Mouse (Mus musculus) ES-E14 (cell line): ENCODE results near the gene Gm17654. TPM values are rescaled to one million over a fixed set of nuclear protein-coding genes. Genes with fewer than 3 reads are reported as not detected.
"Not testable (repeated sequence)": the region's sequence is repeated elsewhere in the genome, so short reads cannot be mapped to it uniquely, and the experiment has no call there.

Experiments
- DNase-seq: peaks from one replicate; pipeline ENCODE4 v3.0.0-alpha.2; 2013; ENCODE audit warnings: low read depth, low spot score
- H3K27ac ChIP-seq: 2 replicates; pipeline ENCODE4 v1.5.1; 2012; ENCODE audit warnings: low read depth, mild to moderate bottlenecking, low read length, moderate library complexity, mixed read lengths; ENCODE audit not compliant: poor library complexity, insufficient read depth, severe bottlenecking
- H3K36me3 ChIP-seq: 2 replicates; pipeline ENCODE4 v1.6.1; 2012; ENCODE audit warnings: mild to moderate bottlenecking, low read length, moderate library complexity, mixed read lengths; ENCODE audit not compliant: control insufficient read depth, poor library complexity, insufficient read depth, severe bottlenecking
- H3K4me1 ChIP-seq, 2 experiments: fragments of 150-350 bp in 1 of 2; sonication (generic) in 1 of 2; 2 replicates each; pipeline ENCODE4 v1.6.1; 2012; ENCODE audit warnings: low read length in 2 of 2, mild to moderate bottlenecking in 1 of 2, mixed read lengths in 1 of 2; ENCODE audit not compliant: control insufficient read depth in 2 of 2, insufficient read depth in 2 of 2, poor library complexity in 1 of 2
- H3K4me3 ChIP-seq, 2 experiments: fragments of 150-350 bp in 1 of 2; sonication (generic) in 1 of 2; 2 replicates each; pipeline ENCODE4 v1.5.1; 2012; ENCODE audit warnings: low read length in 2 of 2, low read depth in 1 of 2, mild to moderate bottlenecking in 1 of 2, mixed read lengths in 1 of 2; ENCODE audit not compliant: insufficient read depth in 1 of 2, poor library complexity in 1 of 2, severe bottlenecking in 1 of 2
- H3K9ac ChIP-seq: 2 replicates; pipeline ENCODE4 v1.6.1; 2012; ENCODE audit warnings: low read depth, mild to moderate bottlenecking, low read length, mixed read lengths; ENCODE audit not compliant: poor library complexity, insufficient read depth, severe bottlenecking
- H3K9me3 ChIP-seq: fragments of 150-350 bp; sonication (generic); 2 replicates; pipeline ENCODE4 v1.6.1; 2012; ENCODE audit warnings: low read depth, mild to moderate bottlenecking, low read length; ENCODE audit not compliant: control insufficient read depth, insufficient read depth
- ZC3H11A ChIP-seq: IDR thresholded peaks from 2 replicates; pipeline ENCODE4 v1.6.1; 2012; ENCODE audit warnings: low read depth, mild to moderate bottlenecking, inconsistent platforms, low read length, borderline replicate concordance
- in situ Hi-C, 2 experiments: fragments of 600-800 bp; cut with MboI; formaldehyde crosslinking; loops; one replicate each; pipeline ENCODE4 v1.15.1; 2025; ENCODE audit warnings: low sequenced_read_pairs in 2 of 2, inconsistent platforms in 1 of 2; ENCODE audit not compliant: unreplicated experiment in 2 of 2
- total RNA-seq: library from RNA; depleted of rRNA; stranded (reverse); fragments of 300-350 nt; gene quantifications from 2 replicates; pipeline ENCODE4 v1.2.3, GENCODE M21; 2012; rRNA removed

Gene Gm17654
- total RNA-seq, 1 experiment: not detected

DNA sequence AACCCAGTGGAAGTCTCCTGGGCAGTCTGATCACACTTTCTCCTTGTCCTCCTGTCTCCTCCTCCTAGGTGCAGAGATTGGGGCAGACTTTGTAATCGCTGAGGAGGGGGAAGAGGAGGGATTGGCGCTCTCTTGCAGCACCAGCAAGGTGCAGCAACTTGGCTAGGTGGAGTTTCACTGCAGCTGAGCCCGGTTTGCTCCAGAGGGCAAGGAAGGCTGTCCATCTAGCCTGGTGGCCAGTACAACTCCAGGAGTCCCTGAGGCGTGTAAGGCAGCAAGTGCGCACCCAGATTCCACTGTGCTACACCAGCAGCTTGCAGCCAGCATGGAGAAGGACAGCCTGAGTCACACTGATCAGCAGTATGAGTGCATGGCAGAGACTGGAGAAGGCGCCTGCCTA is 46.6 kb downstream of the Gm17654 start:
- not testable (repeated sequence) for H3K27ac ChIP-seq, DNase-seq
- 0 out of 2 replicates have a peak, but pooled peaks have one; percentile 4 for TF ChIP-seq ZC3H11A

GRCm38 (mm10) chr14:43532011-43532383 is 46.9 kb downstream of the Gm17654 start:
- H3K4me1 ChIP-seq, H3K9me3 ChIP-seq, H3K36me3 ChIP-seq, H3K27ac ChIP-seq, H3K4me3 ChIP-seq, H3K9ac ChIP-seq, in situ Hi-C loops, DNase-seq: not testable (repeated sequence)

More for the DNA sequence above, 46.6 kb downstream of the Gm17654 start:
- H3K9ac ChIP-seq, in situ Hi-C loops, H3K36me3 ChIP-seq, H3K4me3 ChIP-seq, H3K9me3 ChIP-seq, H3K4me1 ChIP-seq: not testable (repeated sequence)

GRCm38 (mm10) chr14:43531052-43532010 is 47.6 kb downstream of the Gm17654 start:
- H3K4me3 ChIP-seq, H3K4me1 ChIP-seq, H3K27ac ChIP-seq, in situ Hi-C loops, H3K36me3 ChIP-seq, H3K9ac ChIP-seq, H3K9me3 ChIP-seq, DNase-seq: not testable (repeated sequence)

Other genes starting within 250 kb of the Gm17654 start
- gene 1700001F09Rik, start 231.3 kb downstream of the Gm17654 start, total RNA-seq: not detected in 2 replicates
- not detected in 2 replicates for gene Gm8138, start 162.8 kb downstream of the Gm17654 start, total RNA-seq
- not detected in 2 replicates for gene Gm5799, start 35.6 kb downstream of the Gm17654 start, total RNA-seq
- not detected in 2 replicates for gene Gm10375, start 28.9 kb upstream of the Gm17654 start, total RNA-seq
- gene Gm8165, start 98.1 kb upstream of the Gm17654 start, total RNA-seq: not detected in 2 replicates
- 0.42 and 1.3 TPM in 2 replicates for gene Gm7324, start 118.7 kb upstream of the Gm17654 start, total RNA-seq
- gene Gm16506, start 148.3 kb upstream of the Gm17654 start, total RNA-seq: not detected in 2 replicates
- gene Gm6526, start 168.7 kb upstream of the Gm17654 start, total RNA-seq: not detected in 2 replicates
- not detected in 2 replicates for gene Gm8180, start 205.6 kb upstream of the Gm17654 start, total RNA-seq